Mouse (Mus musculus): ENCODE data around the gene Pym1. TPM values are rescaled to one million over a fixed set of nuclear protein-coding genes. Genes with fewer than 3 reads are reported as not detected.

The Pym1 gene
- polyA plus RNA-seq, 1 experiment from 2014 or later: 39.1 TPM

DNA sequence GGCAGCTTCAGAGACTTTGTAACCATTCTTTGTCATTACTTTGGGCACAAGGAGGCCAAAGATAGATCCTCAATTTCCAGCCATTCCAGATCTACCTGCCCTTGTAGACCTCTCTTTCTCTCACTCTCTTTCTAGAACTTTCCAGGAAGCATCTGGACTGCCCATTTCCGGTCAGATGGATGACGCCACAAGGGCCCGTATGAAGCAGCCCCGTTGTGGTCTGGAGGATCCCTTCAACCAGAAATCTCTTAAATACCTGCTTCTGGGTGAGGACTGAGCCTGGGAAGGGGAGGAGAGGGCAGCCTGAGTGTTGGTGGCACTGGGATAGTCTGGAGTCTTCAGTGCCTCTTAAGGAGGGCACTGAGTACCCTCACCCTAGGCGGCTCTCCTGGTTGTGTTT lies 46.7 kb downstream of the Pym1 start:
- no peak for TF ChIP-seq CTCF (IDR thresholded peaks at IDR 0.05; ENCODE audit: low read depth)
- no peaks in the 10 kb centered on the region for H3K4me1 ChIP-seq (ENCODE audit: insufficient read depth)
- peaks cover 4% of the 10 kb centered on the region; the same call in 1 of the 2 replicates for H3K36me3 ChIP-seq (ENCODE audit: insufficient read depth)
- ATAC-seq (ENCODE audit: insufficient read depth) (no peak), DNase-seq (no peak)
- 80% methylated on average over 5 of the region's 5 CpGs for WGBS
- H3K4me3 ChIP-seq (ENCODE audit: low read depth, low read length): no peak overlapping the region
- H3K27ac ChIP-seq (ENCODE audit: low read depth): no peak overlapping the region
- H3K9me3 ChIP-seq (ENCODE audit: low read depth, low read length): no peaks in the 10 kb centered on the region
- no peak overlapping the region for H3K4me2 ChIP-seq
- H3K9ac ChIP-seq: no peak overlapping the region
- H3K27me3 ChIP-seq (ENCODE audit: insufficient read depth, low read length): no peaks in the 10 kb centered on the region

DNA sequence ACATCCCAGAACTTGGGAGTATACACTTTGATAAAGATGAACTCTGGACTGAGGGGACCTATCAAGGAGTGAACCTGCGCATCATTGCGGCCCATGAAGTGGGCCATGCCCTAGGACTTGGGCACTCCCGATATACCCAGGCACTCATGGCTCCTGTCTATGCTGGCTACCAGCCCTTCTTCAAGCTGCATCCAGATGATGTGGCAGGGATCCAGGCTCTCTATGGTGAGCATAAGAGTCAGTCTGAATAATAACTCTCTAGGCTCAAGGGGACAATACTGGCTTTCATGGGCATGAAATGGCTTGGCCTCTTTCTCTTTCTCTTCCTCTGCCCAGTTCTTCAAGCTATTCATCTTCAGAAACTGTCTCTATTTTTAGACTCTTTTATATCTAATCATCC lies 47.9 kb downstream of the Pym1 start:
- Histone ChIP-seq H3K9ac (no peak overlapping the region), H3K4me1 (ENCODE audit: insufficient read depth) (no peaks in the 10 kb centered on the region), H3K9me3 (ENCODE audit: low read depth, low read length) (no peaks in the 10 kb centered on the region), H3K27me3 (ENCODE audit: insufficient read depth, low read length) (no peaks in the 10 kb centered on the region), H3K36me3 (ENCODE audit: insufficient read depth) (peaks cover 16% of the 10 kb centered on the region), H3K4me2 (no peak overlapping the region), H3K27ac (ENCODE audit: low read depth) (no peak overlapping the region), H3K4me3 (ENCODE audit: low read depth, low read length) (no peak overlapping the region)
- ATAC-seq (ENCODE audit: insufficient read depth) (no peak), DNase-seq (no peak)
- no peak for TF ChIP-seq CTCF (IDR thresholded peaks at IDR 0.05; ENCODE audit: low read depth)
- 92% methylated on average over 3 of the region's 3 CpGs for WGBS

DNA sequence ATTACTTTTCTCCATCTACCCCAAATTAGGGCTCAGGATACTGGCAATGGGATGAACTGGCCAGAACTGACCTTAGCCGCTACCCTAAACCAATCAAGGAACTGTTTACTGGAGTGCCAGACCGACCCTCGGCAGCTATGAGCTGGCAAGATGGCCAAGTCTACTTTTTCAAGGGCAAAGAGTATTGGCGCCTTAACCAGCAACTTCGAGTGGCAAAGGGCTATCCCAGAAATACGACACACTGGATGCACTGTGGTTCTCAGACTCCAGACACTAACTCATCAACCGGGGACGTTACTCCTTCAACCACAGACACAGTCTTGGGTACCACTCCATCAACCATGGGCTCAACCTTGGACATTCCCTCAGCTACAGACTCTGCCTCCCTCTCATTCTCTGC lies 51.0 kb downstream of the Pym1 start:
- Histone ChIP-seq H3K27ac (ENCODE audit: low read depth) (no peak overlapping the region), H3K27me3 (ENCODE audit: insufficient read depth, low read length) (no peaks in the 10 kb centered on the region), H3K9ac (no peak overlapping the region), H3K9me3 (ENCODE audit: low read depth, low read length) (no peaks in the 10 kb centered on the region), H3K4me3 (ENCODE audit: low read depth, low read length) (no peak overlapping the region), H3K4me1 (ENCODE audit: insufficient read depth) (peaks cover 7% of the 10 kb centered on the region; the same call in 1 of the 2 replicates), H3K4me2 (no peak overlapping the region), H3K36me3 (ENCODE audit: insufficient read depth) (peaks cover 30% of the 10 kb centered on the region)
- TF ChIP-seq CTCF (IDR thresholded peaks at IDR 0.05; ENCODE audit: low read depth): no peak
- no peak for DNase-seq
- WGBS: 88% methylated on average over 8 of the region's 8 CpGs
- no peak for ATAC-seq (ENCODE audit: insufficient read depth)

DNA sequence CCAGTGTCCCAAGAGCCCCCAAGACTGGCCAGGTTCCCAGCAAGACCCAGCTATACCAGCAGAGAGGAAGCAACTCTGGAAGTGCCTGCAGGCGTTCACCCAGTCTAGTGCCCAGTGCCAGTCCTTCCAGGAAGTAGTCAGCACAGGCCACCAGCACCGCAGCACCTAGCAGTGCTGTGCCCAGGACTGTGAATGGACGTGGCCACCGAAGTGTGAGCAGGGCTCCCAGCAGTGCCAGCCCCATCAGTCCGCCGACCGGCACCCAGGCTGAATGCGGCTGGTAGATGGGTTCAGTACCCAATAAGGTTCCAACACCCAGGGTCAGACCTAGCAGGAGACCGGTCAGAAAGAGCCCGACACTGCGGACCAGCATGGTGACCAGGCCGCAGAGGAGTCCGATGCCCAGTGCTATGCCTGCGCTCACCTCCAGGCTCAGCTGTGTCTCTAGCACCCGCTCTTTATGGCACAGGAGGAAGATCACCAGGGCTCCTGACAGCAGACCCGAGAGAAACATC lies 54.3 kb downstream of the Pym1 start:
- no peak for TF ChIP-seq CTCF (IDR thresholded peaks at IDR 0.05; ENCODE audit: low read depth)
- DNase-seq: no peak
- H3K4me3 ChIP-seq (ENCODE audit: low read depth, low read length): no peak overlapping the region
- H3K27me3 ChIP-seq (ENCODE audit: insufficient read depth, low read length): no peaks in the 10 kb centered on the region
- 87% methylated on average over 16 of the region's 16 CpGs for WGBS
- H3K4me2 ChIP-seq: 0 out of 2 replicates have a peak overlapping the region, but pooled peaks have one; percentile 2
- no peak for ATAC-seq (ENCODE audit: insufficient read depth)
- no peak overlapping the region; the same call in 1 of the 2 replicates for H3K9ac ChIP-seq
- no peaks in the 10 kb centered on the region for H3K9me3 ChIP-seq (ENCODE audit: low read depth, low read length)
- peaks cover 9% of the 10 kb centered on the region; the same call in 1 of the 2 replicates for H3K4me1 ChIP-seq (ENCODE audit: insufficient read depth)
- peaks cover 31% of the 10 kb centered on the region for H3K36me3 ChIP-seq (ENCODE audit: insufficient read depth)
- no peak overlapping the region for H3K27ac ChIP-seq (ENCODE audit: low read depth)

GRCm38 (mm10) chr10:128802956-128803355 lies 55.3 kb downstream of the Pym1 start:
- H3K4me3 ChIP-seq (ENCODE audit: low read depth, low read length): peak overlapping the region; percentile 80
- no peaks in the 10 kb centered on the region for H3K9me3 ChIP-seq (ENCODE audit: low read depth, low read length)
- H3K27ac ChIP-seq (ENCODE audit: low read depth): peak overlapping the region; percentile 99
- H3K9ac ChIP-seq: peak overlapping the region; percentile 87
- DNase-seq (no peak), ATAC-seq (ENCODE audit: insufficient read depth) (no peak)
- H3K27me3 ChIP-seq (ENCODE audit: insufficient read depth, low read length): no peaks in the 10 kb centered on the region
- H3K36me3 ChIP-seq (ENCODE audit: insufficient read depth): peaks cover 40% of the 10 kb centered on the region
- H3K4me1 ChIP-seq (ENCODE audit: insufficient read depth): peaks cover 18% of the 10 kb centered on the region
- TF ChIP-seq CTCF (IDR thresholded peaks at IDR 0.05; ENCODE audit: low read depth): no peak
- H3K4me2 ChIP-seq: peak overlapping the region; percentile 82
- 49% methylated on average over 4 of the region's 4 CpGs for WGBS

- H3K4me3 ChIP-seq (ENCODE audit: low read depth, low read length): peak overlapping the region; percentile 80
- H3K9me3 ChIP-seq (ENCODE audit: low read depth, low read length): no peaks in the 10 kb centered on the region
- H3K27ac ChIP-seq (ENCODE audit: low read depth): peak overlapping the region; percentile 99
- no peak for TF ChIP-seq CTCF (IDR thresholded peaks at IDR 0.05; ENCODE audit: low read depth)
- H3K4me1 ChIP-seq (ENCODE audit: insufficient read depth): peaks cover 18% of the 10 kb centered on the region
- WGBS: 7% methylated on average over 6 of the region's 6 CpGs
- H3K4me2 ChIP-seq: peak overlapping the region; percentile 82
- peak overlapping the region; percentile 87 for H3K9ac ChIP-seq
- DNase-seq (peak; percentile 29), ATAC-seq (ENCODE audit: insufficient read depth) (no peak)
- H3K27me3 ChIP-seq (ENCODE audit: insufficient read depth, low read length): no peaks in the 10 kb centered on the region
- H3K36me3 ChIP-seq (ENCODE audit: insufficient read depth): peaks cover 43% of the 10 kb centered on the region
Measured at GRCm38 (mm10) chr10:128803361-128803760, 55.7 kb downstream of the Pym1 start.

DNA sequence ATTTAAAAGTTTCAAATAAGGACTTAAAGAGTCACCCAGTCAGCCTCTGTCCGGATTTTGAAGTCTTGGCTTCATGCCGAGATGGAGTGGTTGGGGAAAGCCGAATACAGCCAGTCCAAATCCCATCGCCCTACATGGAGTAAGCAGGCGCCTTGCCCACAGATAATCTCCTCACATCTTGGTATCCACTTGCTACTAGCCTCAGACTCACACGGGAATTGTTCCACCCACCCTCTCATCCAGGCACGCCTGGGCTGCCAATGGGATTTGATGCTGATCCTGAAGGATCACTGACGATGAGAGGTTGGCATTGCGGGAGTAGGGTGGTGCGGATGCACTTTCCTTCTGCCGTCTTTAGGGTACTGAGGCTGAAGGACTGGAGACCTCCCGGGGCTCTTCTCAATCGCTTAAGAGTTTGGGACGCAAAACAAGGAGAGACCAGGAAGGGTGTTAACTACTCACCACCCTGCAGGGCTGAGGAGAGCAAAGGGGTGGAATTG lies 56.1 kb downstream of the Pym1 start, which contains the start of gene Dnajc14:
Gene Dnajc14, plus strand, starts transcription at position 292 of the 500 bp plus-strand sequence.
- no peak for TF ChIP-seq CTCF (IDR thresholded peaks at IDR 0.05; ENCODE audit: low read depth)
- WGBS: 0% methylated on average over 14 of the region's 14 CpGs
- peak; percentile 85 for DNase-seq
- peak within 1 kb of the TSS; percentile 80 for H3K4me3 ChIP-seq (ENCODE audit: low read depth, low read length)
- H3K4me2 ChIP-seq: peak within 1 kb of the TSS; percentile 82
- no peaks in the 10 kb centered on the region for H3K9me3 ChIP-seq (ENCODE audit: low read depth, low read length)
- peak; percentile 26 for ATAC-seq (ENCODE audit: insufficient read depth)
- H3K27ac ChIP-seq (ENCODE audit: low read depth): peak within 1 kb of the TSS; percentile 99
- H3K36me3 ChIP-seq (ENCODE audit: insufficient read depth): peaks cover 48% of the 10 kb centered on the region
- H3K27me3 ChIP-seq (ENCODE audit: insufficient read depth, low read length): no peaks in the 10 kb centered on the region
- peaks cover 22% of the 10 kb centered on the region for H3K4me1 ChIP-seq (ENCODE audit: insufficient read depth)
- H3K9ac ChIP-seq: peak within 1 kb of the TSS; percentile 87
